Mouse (Mus musculus): ENCODE data around the gene Adamtsl4. TPM values are rescaled to one million over a fixed set of nuclear protein-coding genes. Genes with fewer than 3 reads are reported as not detected.
A peak's percentile ranks its signal among the peaks of the same experiment; 100 is the strongest.

The Adamtsl4 gene
- polyA plus RNA-seq (2015; fragmentation: Nextera tagmentation; extraction: Ambion mirVana) = 2.5 and 2.6 TPM in 2 replicates

DNA sequence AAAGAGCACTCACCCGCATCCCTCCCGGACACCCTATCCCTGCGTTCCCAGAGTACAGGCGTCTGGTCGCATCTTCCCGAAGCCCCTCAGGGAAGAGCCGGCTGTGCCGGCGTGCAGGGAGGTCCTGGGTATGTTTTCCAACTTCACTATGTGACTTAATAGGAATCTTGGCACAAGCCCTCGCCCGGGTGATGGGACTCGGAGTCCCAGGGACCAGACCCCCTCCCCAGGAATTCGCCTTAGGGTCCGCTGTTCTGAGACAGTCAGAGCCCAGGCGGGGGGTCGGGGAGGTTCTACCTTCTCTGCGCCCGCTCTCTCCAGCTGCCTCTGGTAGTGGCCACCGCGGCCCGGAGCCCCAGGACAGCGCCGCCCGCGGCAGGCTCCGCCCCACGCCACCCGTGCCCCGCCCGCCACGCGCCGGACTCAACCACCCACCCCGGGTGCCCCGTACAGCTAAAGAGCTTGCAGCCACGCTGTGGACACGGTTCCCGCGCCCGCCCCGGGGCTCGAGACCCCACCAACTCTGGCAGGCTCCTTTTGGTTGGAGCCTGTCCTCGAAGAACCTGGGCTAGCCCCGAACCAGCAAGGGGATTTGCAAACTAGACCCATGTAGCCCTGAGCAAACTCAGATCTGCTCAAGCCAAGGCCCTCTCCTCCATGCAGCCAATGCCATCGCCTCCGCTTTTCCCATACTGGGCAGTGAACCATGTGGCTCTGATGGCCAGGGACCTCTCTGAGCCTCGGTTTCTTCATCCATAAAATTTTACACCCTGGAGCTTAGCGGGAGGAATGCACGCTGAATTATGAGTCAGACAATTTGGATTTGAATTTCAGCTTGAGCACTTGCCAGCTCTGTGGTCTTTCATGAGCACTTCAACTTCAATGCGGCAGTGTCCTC, at the start of gene Adamtsl4:
Adamtsl4 (minus strand) TSS at position 394 of the 898 bp plus-strand sequence.
- peak within 1 kb of the TSS; percentile 89 for H3K4me2 ChIP-seq (ENCODE audit: low read depth, low read length)
- DNase-seq (peak; percentile 73), ATAC-seq (peak; percentile 53)
- TF ChIP-seq CTCF (IDR thresholded peaks at IDR 0.05; ENCODE audit: low read depth) (no peak), EP300 (IDR thresholded peaks at IDR 0.05; ENCODE audit: low read depth) (no peak)
- peaks cover 11% of the 10 kb centered on the region; the same call in 1 of the 2 replicates for H3K27me3 ChIP-seq (ENCODE audit: insufficient read depth, low read length)
- H3K27ac ChIP-seq (ENCODE audit: low read depth) = peak within 1 kb of the TSS; percentile 49; the same call in 1 of the 2 replicates
- no peaks in the 10 kb centered on the region for H3K9me3 ChIP-seq (ENCODE audit: low read length)
- 11% methylated on average over 49 of the region's 50 CpGs for WGBS (ENCODE audit: insufficient replicate concordance)
- peak within 1 kb of the TSS; percentile 50 for H3K4me3 ChIP-seq (ENCODE audit: low read depth, low read length)
- H3K4me1 ChIP-seq (ENCODE audit: insufficient read depth) = peaks cover 15% of the 10 kb centered on the region
- H3K36me3 ChIP-seq (replicated peaks; ENCODE audit: insufficient read depth, low read length) = no peaks in the 10 kb centered on the region
- peak within 1 kb of the TSS; percentile 58 for H3K9ac ChIP-seq (replicated peaks)

DNA sequence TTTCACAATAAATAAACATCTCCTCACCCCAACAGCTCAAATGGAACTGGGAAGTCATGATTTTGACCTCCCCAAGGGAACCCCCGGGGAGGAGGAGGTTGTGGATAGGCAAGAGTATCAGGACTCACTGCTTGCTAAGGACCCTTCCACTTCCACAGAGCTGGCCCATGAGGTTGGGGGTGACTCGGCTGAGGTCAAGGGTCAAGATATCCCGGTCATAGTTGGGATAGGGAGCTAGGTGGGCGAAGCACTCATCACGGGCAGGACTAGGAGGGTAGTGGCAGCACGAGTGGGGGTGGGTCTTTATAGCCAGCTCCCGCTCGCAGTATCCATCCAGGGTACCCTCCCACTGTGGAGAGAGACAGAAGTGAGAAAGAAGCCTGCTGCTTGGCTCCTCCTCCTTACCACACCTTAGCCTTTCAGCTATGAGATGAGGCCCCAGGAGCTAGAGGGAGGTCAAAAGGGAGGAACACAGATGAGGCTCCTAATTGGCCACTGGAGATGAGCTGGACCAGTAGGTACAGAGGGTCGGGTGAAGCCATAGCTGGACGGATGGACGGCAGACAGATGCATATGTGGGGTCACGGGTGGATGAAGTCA, 47.5 kb upstream of the Adamtsl4 start:
- H3K4me2 ChIP-seq (ENCODE audit: low read depth, low read length) = no peak overlapping the region
- no peak overlapping the region for H3K4me3 ChIP-seq (ENCODE audit: low read depth, low read length)
- no peaks in the 10 kb centered on the region for H3K27me3 ChIP-seq (ENCODE audit: insufficient read depth, low read length)
- no peak for DNase-seq
- WGBS (ENCODE audit: insufficient replicate concordance) = 83% methylated on average over 12 of the region's 12 CpGs
- H3K9ac ChIP-seq (replicated peaks) = no peak overlapping the region; the same call in 1 of the 2 replicates
- no peak overlapping the region for H3K27ac ChIP-seq (ENCODE audit: low read depth)
- peaks cover 19% of the 10 kb centered on the region for H3K4me1 ChIP-seq (ENCODE audit: insufficient read depth)
- no peak for ATAC-seq
- no peaks in the 10 kb centered on the region for H3K9me3 ChIP-seq (ENCODE audit: low read length)
- TF ChIP-seq EP300 (IDR thresholded peaks at IDR 0.05; ENCODE audit: low read depth) = no peak
- no peak for TF ChIP-seq CTCF (IDR thresholded peaks at IDR 0.05; ENCODE audit: low read depth)
- peaks cover 12% of the 10 kb centered on the region for H3K36me3 ChIP-seq (replicated peaks; ENCODE audit: insufficient read depth, low read length)

DNA sequence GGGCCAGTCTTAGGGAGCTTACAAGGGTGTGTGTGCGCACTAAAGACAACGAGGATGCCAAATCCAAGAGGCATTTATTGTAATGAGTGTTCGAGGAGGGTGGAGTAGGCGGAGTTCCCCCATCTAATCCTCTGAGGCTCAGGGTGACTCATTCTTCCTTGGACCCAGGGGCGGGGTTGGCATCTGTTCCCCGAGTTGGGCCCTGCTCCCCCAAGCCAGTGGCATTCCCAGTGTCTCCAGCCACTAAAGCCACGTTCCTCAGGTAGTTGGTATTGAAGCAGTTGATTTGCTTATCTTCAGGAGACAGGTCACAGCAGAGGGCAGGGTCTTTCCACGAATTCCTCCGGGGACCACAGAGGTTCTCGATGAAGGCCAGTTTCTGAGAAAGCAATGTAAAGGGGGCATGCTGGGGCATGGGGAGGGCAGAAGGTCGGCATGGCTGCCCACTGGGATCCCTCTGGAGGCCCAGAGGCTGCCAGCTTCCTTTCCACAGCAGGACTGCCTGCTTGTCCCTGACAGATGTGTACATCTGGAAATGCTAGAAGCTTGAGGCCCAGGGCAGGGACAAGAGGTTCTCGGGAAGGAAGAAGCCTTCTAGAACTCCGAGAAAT, 46.5 kb upstream of the Adamtsl4 start:
- Histone ChIP-seq H3K27me3 (ENCODE audit: insufficient read depth, low read length) (no peaks in the 10 kb centered on the region), H3K4me3 (ENCODE audit: low read depth, low read length) (no peak overlapping the region), H3K9ac (replicated peaks) (no peak overlapping the region), H3K9me3 (ENCODE audit: low read length) (no peaks in the 10 kb centered on the region), H3K27ac (ENCODE audit: low read depth) (peak overlapping the region; percentile 22; the same call in 1 of the 2 replicates), H3K4me2 (ENCODE audit: low read depth, low read length) (no peak overlapping the region), H3K36me3 (replicated peaks; ENCODE audit: insufficient read depth, low read length) (peaks cover 12% of the 10 kb centered on the region), H3K4me1 (ENCODE audit: insufficient read depth) (peaks cover 19% of the 10 kb centered on the region)
- ATAC-seq = no peak; the same call in 1 of the 2 replicates
- TF ChIP-seq CTCF (IDR thresholded peaks at IDR 0.05; ENCODE audit: low read depth) (no peak), EP300 (IDR thresholded peaks at IDR 0.05; ENCODE audit: low read depth) (no peak)
- 60% methylated on average over 13 of the region's 13 CpGs for WGBS (ENCODE audit: insufficient replicate concordance)
- no peak for DNase-seq

DNA sequence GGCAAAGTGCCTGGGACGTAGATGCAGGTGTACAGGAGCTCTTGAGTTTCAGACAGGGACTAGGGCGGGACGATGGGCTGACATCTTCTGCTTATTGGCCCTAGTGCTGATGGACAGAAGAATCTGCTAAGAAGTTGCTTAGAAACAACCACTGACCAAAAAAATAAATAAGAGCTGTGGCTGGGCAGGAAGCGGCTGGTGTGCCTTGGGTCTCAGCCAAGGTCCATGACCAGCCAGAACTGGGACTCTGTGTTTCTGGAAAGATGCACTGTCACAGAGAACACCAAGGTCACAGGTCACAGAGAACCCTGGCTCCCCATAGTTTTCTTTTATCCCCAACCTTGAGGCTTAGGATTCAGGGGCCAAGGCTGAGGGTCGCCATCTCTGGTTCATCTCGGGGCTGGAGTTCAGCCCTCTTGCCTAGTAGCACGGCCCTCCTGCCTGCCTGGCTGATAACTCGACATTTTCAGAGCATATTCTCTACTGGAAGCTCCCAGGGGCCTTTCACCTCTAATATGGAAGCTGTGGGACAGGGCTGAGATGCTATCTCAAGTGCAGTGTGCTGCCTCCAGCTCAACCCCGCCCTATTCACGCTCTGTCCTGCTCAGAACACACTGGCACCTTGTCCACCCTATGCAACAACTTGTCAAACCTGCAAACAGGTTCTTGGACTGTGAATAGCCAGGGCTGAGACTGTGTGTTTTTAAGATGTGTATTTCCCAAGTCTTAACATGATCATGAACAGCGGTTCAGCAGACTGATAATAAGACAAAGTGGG, 45.2 kb upstream of the Adamtsl4 start:
- Histone ChIP-seq H3K4me3 (ENCODE audit: low read depth, low read length) (no peak overlapping the region), H3K27ac (ENCODE audit: low read depth) (peak overlapping the region; percentile 55), H3K36me3 (replicated peaks; ENCODE audit: insufficient read depth, low read length) (peaks cover 8% of the 10 kb centered on the region), H3K9ac (replicated peaks) (no peak overlapping the region), H3K4me2 (ENCODE audit: low read depth, low read length) (no peak overlapping the region), H3K9me3 (ENCODE audit: low read length) (no peaks in the 10 kb centered on the region), H3K27me3 (ENCODE audit: insufficient read depth, low read length) (no peaks in the 10 kb centered on the region), H3K4me1 (ENCODE audit: insufficient read depth) (peaks cover 17% of the 10 kb centered on the region)
- 67% methylated on average over 11 of the region's 11 CpGs for WGBS (ENCODE audit: insufficient replicate concordance)
- TF ChIP-seq CTCF (IDR thresholded peaks at IDR 0.05; ENCODE audit: low read depth) = no peak
- no peak for TF ChIP-seq EP300 (IDR thresholded peaks at IDR 0.05; ENCODE audit: low read depth)
- peak; percentile 73 for ATAC-seq
- DNase-seq = peak; percentile 55

DNA sequence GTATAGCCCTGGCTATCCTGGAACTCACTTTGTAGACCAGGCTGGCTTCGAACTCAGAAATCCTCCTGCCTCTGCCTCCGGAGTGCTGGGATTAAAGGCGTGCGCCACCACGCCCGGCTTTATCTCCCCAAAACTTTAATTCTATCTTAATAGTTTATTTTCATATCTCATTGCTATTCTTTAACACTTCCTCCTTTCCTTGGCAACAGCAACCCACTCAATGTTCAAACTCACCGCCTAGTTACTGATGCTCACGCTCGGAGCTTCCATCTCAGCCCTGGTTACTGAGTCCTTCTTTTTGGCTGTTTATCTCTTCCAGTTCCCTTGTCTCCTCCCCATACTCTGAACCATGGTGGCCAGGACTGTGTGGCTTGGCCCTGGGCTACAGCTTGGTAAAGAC, 44.6 kb upstream of the Adamtsl4 start:
- Histone ChIP-seq H3K27ac (ENCODE audit: low read depth) (peak overlapping the region; percentile 55; the same call in 1 of the 2 replicates), H3K9me3 (ENCODE audit: low read length) (no peaks in the 10 kb centered on the region), H3K4me1 (ENCODE audit: insufficient read depth) (peaks cover 17% of the 10 kb centered on the region), H3K4me3 (ENCODE audit: low read depth, low read length) (no peak overlapping the region), H3K27me3 (ENCODE audit: insufficient read depth, low read length) (no peaks in the 10 kb centered on the region), H3K9ac (replicated peaks) (no peak overlapping the region), H3K36me3 (replicated peaks; ENCODE audit: insufficient read depth, low read length) (peaks cover 8% of the 10 kb centered on the region), H3K4me2 (ENCODE audit: low read depth, low read length) (no peak overlapping the region)
- TF ChIP-seq CTCF (IDR thresholded peaks at IDR 0.05; ENCODE audit: low read depth) (no peak), EP300 (IDR thresholded peaks at IDR 0.05; ENCODE audit: low read depth) (no peak)
- DNase-seq = no peak
- 84% methylated on average over 9 of the region's 9 CpGs for WGBS (ENCODE audit: insufficient replicate concordance)
- ATAC-seq = no peak
